Mouse (Mus musculus): ENCODE measurements at regions not wholly inside any gene's neighbourhood (a gene's known extent, or its start where the extent isn't known, plus 50 kb on each side); places are given as distances from the start of the nearest gene placed in this dataset.
A peak's percentile ranks its signal among the peaks of the same experiment; 100 is the strongest.

- TF ChIP-seq POLR2A (IDR thresholded peaks at IDR 0.05; ENCODE audit: low read depth, low read length) = no peak
- TF ChIP-seq CTCF (IDR thresholded peaks at IDR 0.05; ENCODE audit: extremely low read depth, insufficient read depth, insufficient read length, insufficient replicate concordance) = no peak
- 90% methylated on average over 6 of the region's 6 CpGs for WGBS
These were observed 198.9 kb downstream of the Zfp36l1 start for GRCm38 (mm10) chr12:79913898-79914297.

GRCm38 (mm10) chr12:79912281-79913063 lies 200.3 kb downstream of the Zfp36l1 start:
- Histone ChIP-seq H3K27me3 (ENCODE audit: control insufficient read depth, insufficient read depth, low read length) (no peaks in the 10 kb centered on the region), H3K4me1 (ENCODE audit: control insufficient read depth, insufficient read depth, insufficient read length) (no peaks in the 10 kb centered on the region; the same call in 1 of the 2 replicates), H3K4me3 (ENCODE audit: extremely low read depth, insufficient read depth, insufficient read length) (no peak overlapping the region), H3K27ac (ENCODE audit: insufficient read depth, low read length) (no peak overlapping the region), H3K36me3 (ENCODE audit: control insufficient read depth, insufficient read depth, low read length) (no peaks in the 10 kb centered on the region)
- 77% methylated on average over 10 of the region's 10 CpGs for WGBS
- no peak for DNase-seq (ENCODE audit: low read depth in 1 of 2, low spot score in 2 of 2)
- TF ChIP-seq CTCF (IDR thresholded peaks at IDR 0.05; ENCODE audit: extremely low read depth, insufficient read depth, insufficient read length, insufficient replicate concordance) (no peak), POLR2A (IDR thresholded peaks at IDR 0.05; ENCODE audit: low read depth, low read length) (no peak)

More at GRCm38 (mm10) chr12:79913898-79914297, 198.9 kb downstream of the Zfp36l1 start:
- Histone ChIP-seq H3K4me3 (ENCODE audit: extremely low read depth, insufficient read depth, insufficient read length) (no peak overlapping the region), H3K36me3 (ENCODE audit: control insufficient read depth, insufficient read depth, low read length) (no peaks in the 10 kb centered on the region), H3K27me3 (ENCODE audit: control insufficient read depth, insufficient read depth, low read length) (no peaks in the 10 kb centered on the region), H3K4me1 (ENCODE audit: control insufficient read depth, insufficient read depth, insufficient read length) (no peaks in the 10 kb centered on the region; the same call in 1 of the 2 replicates), H3K27ac (ENCODE audit: insufficient read depth, low read length) (no peak overlapping the region)
- no peak for DNase-seq (ENCODE audit: low read depth in 1 of 2, low spot score in 2 of 2)

GRCm38 (mm10) chr12:79910884-79911759 lies 201.7 kb downstream of the Zfp36l1 start:
- TF ChIP-seq POLR2A (IDR thresholded peaks at IDR 0.05; ENCODE audit: low read depth, low read length) (no peak), CTCF (IDR thresholded peaks at IDR 0.05; ENCODE audit: extremely low read depth, insufficient read depth, insufficient read length, insufficient replicate concordance) (no peak)
- Histone ChIP-seq H3K27me3 (ENCODE audit: control insufficient read depth, insufficient read depth, low read length) (no peaks in the 10 kb centered on the region), H3K36me3 (ENCODE audit: control insufficient read depth, insufficient read depth, low read length) (no peaks in the 10 kb centered on the region), H3K27ac (ENCODE audit: insufficient read depth, low read length) (no peak overlapping the region), H3K4me1 (ENCODE audit: control insufficient read depth, insufficient read depth, insufficient read length) (peaks cover 2% of the 10 kb centered on the region; the same call in 1 of the 2 replicates), H3K4me3 (ENCODE audit: extremely low read depth, insufficient read depth, insufficient read length) (no peak overlapping the region)
- DNase-seq (ENCODE audit: low read depth in 1 of 2, low spot score in 2 of 2) = no peak
- 84% methylated on average over 15 of the region's 15 CpGs for WGBS

DNA sequence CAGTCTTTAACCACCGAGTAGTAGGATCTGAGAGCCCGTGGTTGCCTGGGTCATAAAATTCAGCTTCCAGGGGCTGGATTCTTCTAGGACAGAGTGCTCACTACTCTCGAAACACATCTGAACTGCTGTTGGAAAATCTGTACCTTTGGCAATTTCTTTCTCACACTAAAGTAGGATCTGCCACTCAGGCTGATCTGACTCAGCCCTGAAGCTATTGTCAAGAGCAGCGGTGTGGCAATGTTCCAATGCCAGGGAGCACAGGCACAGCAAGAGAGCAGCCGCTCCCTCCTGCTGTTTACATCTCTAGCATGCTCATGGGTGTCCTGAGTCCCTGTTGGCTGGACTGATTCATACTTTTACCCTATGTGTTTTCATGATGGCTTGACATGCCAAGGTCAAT lies 205.2 kb downstream of the Zfp36l1 start:
- TF ChIP-seq POLR2A (IDR thresholded peaks at IDR 0.05; ENCODE audit: low read depth, low read length) = no peak
- no peak for TF ChIP-seq CTCF (IDR thresholded peaks at IDR 0.05; ENCODE audit: extremely low read depth, insufficient read depth, insufficient read length, insufficient replicate concordance)
- DNase-seq (ENCODE audit: low read depth in 1 of 2, low spot score in 2 of 2) = no peak

GRCm38 (mm10) chr12:79906738-79907365 lies 206.0 kb downstream of the Zfp36l1 start:
- H3K36me3 ChIP-seq (ENCODE audit: control insufficient read depth, insufficient read depth, low read length) = no peaks in the 10 kb centered on the region
- H3K27me3 ChIP-seq (ENCODE audit: control insufficient read depth, insufficient read depth, low read length) = no peaks in the 10 kb centered on the region
- DNase-seq (ENCODE audit: low read depth in 1 of 2, low spot score in 2 of 2) = no peak
- H3K4me1 ChIP-seq (ENCODE audit: control insufficient read depth, insufficient read depth, insufficient read length) = peaks cover 14% of the 10 kb centered on the region; the same call in 1 of the 2 replicates
- 65% methylated on average over 10 of the region's 10 CpGs for WGBS
- no peak overlapping the region for H3K4me3 ChIP-seq (ENCODE audit: extremely low read depth, insufficient read depth, insufficient read length)
- TF ChIP-seq POLR2A (IDR thresholded peaks at IDR 0.05; ENCODE audit: low read depth, low read length) (no peak), CTCF (IDR thresholded peaks at IDR 0.05; ENCODE audit: extremely low read depth, insufficient read depth, insufficient read length, insufficient replicate concordance) (no peak)
- H3K27ac ChIP-seq (ENCODE audit: insufficient read depth, low read length) = no peak overlapping the region

More for the DNA sequence above, 205.2 kb downstream of the Zfp36l1 start:
- no peaks in the 10 kb centered on the region for H3K36me3 ChIP-seq (ENCODE audit: control insufficient read depth, insufficient read depth, low read length)
- no peak overlapping the region for H3K4me3 ChIP-seq (ENCODE audit: extremely low read depth, insufficient read depth, insufficient read length)
- H3K27ac ChIP-seq (ENCODE audit: insufficient read depth, low read length) = 0 out of 2 replicates have a peak overlapping the region, but pooled peaks have one; percentile 8
- no peaks in the 10 kb centered on the region for H3K27me3 ChIP-seq (ENCODE audit: control insufficient read depth, insufficient read depth, low read length)
- peaks cover 10% of the 10 kb centered on the region; the same call in 1 of the 2 replicates for H3K4me1 ChIP-seq (ENCODE audit: control insufficient read depth, insufficient read depth, insufficient read length)
- WGBS = 72% methylated on average over 5 of the region's 5 CpGs
